Mouse (Mus musculus): Measurements from ENCODE around the gene Cyp2f2. TPM values are rescaled to one million over a fixed set of nuclear protein-coding genes. Genes with fewer than 3 reads are reported as not detected.

Gene Cyp2f2
- polyA plus RNA-seq (2015; fragmentation: Nextera tagmentation; extraction: Ambion mirVana): 6.3 and 36.2 TPM in 2 replicates

DNA sequence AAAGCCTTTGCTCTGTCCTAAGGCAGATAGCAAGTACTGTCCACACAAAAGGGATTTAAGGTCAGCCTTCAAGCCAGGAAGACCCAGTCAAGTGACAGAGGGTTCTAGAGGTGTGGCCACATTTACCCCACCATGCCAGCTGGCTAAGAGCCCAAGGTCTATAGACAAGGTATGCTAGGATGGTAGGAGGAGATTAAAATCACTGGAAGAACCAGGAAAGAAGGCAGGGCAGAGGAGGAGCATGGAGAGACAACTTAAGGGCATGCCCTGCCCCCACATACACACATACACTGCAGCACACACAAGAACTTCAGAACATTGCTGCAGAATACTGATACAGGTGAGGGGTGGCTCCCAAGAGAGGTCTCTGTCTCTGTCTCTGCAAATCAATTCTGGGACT, at the start of gene Cyp2f2:
TSS of gene Cyp2f2 (plus strand) at position 234 of the 400 bp plus-strand sequence.

GRCm38 (mm10) chr7:27153205-27153764, 33.6 kb downstream of the Cyp2f2 start, which contains the start of gene Cyp2t4:
Gene Cyp2t4 (plus strand): TSS chr7:27153714.

DNA sequence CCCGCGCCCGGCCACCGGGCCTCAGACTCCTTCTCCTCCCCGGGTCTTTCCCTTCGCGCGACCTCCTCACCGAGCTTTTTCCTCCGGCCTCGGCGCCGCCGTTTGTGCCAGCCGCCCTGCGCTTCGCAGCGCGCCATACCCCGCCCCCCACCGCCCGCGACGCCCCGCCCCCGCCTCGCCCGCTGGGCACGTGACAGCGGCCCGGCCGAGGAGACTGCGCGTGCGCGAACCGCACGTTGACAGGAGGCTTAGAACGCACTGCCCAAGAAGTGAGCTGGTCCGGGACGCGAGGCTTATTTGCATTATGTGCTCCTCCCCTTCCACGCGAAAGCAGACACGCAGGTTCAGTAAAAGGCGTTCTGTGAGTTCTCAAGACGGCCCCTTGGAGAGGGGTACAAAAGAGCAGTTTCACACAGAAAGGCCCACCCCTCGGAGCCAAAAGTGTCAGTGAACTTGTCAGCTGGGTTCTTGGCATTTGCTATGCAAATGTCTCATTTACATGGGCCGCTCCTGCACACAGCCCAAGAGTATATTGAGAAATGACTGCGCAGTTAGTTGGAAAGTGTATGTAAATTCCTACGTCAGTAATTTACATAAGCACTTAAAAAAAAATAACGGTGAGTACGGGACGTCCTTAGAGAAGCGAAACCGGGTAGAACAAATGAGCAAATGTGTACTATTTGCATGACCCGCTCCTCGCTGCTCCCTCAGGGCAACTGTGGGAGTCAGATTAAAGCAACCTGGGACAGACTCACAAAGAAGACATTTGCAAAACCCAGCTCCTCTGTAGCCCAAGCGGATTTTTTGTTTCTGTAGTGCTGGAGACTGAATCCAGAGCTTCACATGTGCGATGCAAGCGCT, 47.1 kb downstream of the Cyp2f2 start, which contains the start of gene Egln2:
TSS of gene Egln2 (minus strand) at position 189 of the 861 bp plus-strand sequence.

GRCm38 (mm10) chr7:27178324-27179216, 58.9 kb downstream of the Cyp2f2 start, which contains the start of gene Rab4b:
Gene Rab4b (minus strand): TSS chr7:27178896.

DNA sequence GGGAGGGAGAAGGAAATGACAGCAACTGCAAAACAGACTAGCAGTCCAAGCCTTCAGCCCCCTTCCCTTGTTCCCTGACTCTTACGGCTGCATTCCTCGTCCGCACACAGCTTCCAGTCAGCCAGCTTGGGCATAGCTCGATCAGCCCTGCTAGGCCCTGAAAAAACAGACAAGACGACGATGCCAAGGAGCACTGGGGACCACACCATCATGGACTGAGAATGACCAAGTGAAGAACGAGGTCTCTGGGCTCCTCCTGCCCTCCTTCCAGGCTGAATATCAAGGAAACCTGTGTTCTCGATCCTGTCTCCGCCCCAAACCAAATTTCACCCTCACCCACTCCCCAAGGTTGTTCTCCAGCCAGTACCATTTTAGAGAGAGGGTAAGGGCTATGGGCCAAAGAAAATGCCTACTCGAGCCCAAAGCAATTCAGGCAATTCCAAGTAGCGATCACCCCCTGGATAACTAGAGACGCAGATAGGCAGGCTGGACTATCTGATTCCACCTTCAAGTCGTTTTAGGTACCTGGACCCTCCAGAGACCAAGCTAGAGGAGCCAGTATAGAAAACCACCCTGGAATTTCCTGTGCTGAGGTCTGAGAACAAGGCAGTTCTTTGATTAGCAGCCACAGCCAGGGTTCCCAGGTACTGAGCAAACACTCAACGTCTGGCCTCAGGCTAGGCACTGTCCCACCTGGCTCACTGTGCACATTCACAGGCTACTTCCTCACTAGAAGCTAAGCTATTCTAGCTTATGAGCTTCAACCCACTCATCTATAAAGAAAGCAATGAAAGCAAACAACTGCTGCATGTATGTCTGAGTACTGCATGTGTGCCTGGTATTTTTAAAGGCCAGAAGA, 61.4 kb downstream of the Cyp2f2 start, which contains the start of the genes Gm21983 and Mia:
TSS of gene Gm21983 (minus strand) at position 250 of the 859 bp plus-strand sequence.
TSS of gene Mia (minus strand) at position 321 of the 859 bp plus-strand sequence.

Small RNA genes lying within 50 kb of the gene (microRNA-seq; reads per million reads assigned to microRNA genes)
- gene Mir3101 (ENCODE audit: borderline replicate concordance, insufficient number of aligned reads): 1.1 reads per million

Other genes with a start within 250 kb of the Cyp2f2 start
- gene Cyp2a22, start 180.5 kb upstream of the Cyp2f2 start, polyA plus RNA-seq (2015; fragmentation: Nextera tagmentation; extraction: Ambion mirVana): 0.51 and 0.96 TPM in 2 replicates
- gene Cyp2a12, start 90.8 kb upstream of the Cyp2f2 start, polyA plus RNA-seq (2015; fragmentation: Nextera tagmentation; extraction: Ambion mirVana): 0.86 and 1.6 TPM in 2 replicates
- 0.08 TPM in 2 replicates for gene Cyp2t4, start 33.8 kb downstream of the Cyp2f2 start, polyA plus RNA-seq (2015; fragmentation: Nextera tagmentation; extraction: Ambion mirVana)
- gene Egln2, start 46.9 kb downstream of the Cyp2f2 start, polyA plus RNA-seq (2015; fragmentation: Nextera tagmentation; extraction: Ambion mirVana): 60.0 and 66.9 TPM in 2 replicates
- gene Rab4b, start 59.0 kb downstream of the Cyp2f2 start, polyA plus RNA-seq (2015; fragmentation: Nextera tagmentation; extraction: Ambion mirVana): 70.8 and 78.7 TPM in 2 replicates
- gene Gm21983, start 61.2 kb downstream of the Cyp2f2 start, polyA plus RNA-seq (2015; fragmentation: Nextera tagmentation; extraction: Ambion mirVana): 0.44 TPM in 1 of 2 replicates, not detected in the other
- 7.4 and 7.5 TPM in 2 replicates for gene Mia, start 61.2 kb downstream of the Cyp2f2 start, polyA plus RNA-seq (2015; fragmentation: Nextera tagmentation; extraction: Ambion mirVana)
- 2.0 and 3.0 TPM in 2 replicates for gene BC024978, start 75.9 kb downstream of the Cyp2f2 start, polyA plus RNA-seq (2015; fragmentation: Nextera tagmentation; extraction: Ambion mirVana)
- 76.4 and 99.8 TPM in 2 replicates for gene Snrpa, start 76.4 kb downstream of the Cyp2f2 start, polyA plus RNA-seq (2015; fragmentation: Nextera tagmentation; extraction: Ambion mirVana)
- gene Itpkc, start 108.8 kb downstream of the Cyp2f2 start, polyA plus RNA-seq (2015; fragmentation: Nextera tagmentation; extraction: Ambion mirVana): 3.9 and 4.1 TPM in 2 replicates
- 15.9 and 25.4 TPM in 2 replicates for gene Coq8b, start 113.1 kb downstream of the Cyp2f2 start, polyA plus RNA-seq (2015; fragmentation: Nextera tagmentation; extraction: Ambion mirVana)
- 18.3 and 28.1 TPM in 2 replicates for gene Numbl, start 138.5 kb downstream of the Cyp2f2 start, polyA plus RNA-seq (2015; fragmentation: Nextera tagmentation; extraction: Ambion mirVana)
- 59.6 and 109 TPM in 2 replicates for gene Ltbp4, start 217.8 kb downstream of the Cyp2f2 start, polyA plus RNA-seq (2015; fragmentation: Nextera tagmentation; extraction: Ambion mirVana)
- 13.6 and 13.9 TPM in 2 replicates for gene Shkbp1, start 236.1 kb downstream of the Cyp2f2 start, polyA plus RNA-seq (2015; fragmentation: Nextera tagmentation; extraction: Ambion mirVana)
- gene Gm20479, start 237.5 kb downstream of the Cyp2f2 start, polyA plus RNA-seq (2015; fragmentation: Nextera tagmentation; extraction: Ambion mirVana): not detected in 2 replicates

All from adrenal gland, postnatal 0 days (tissue).